Comparison of ENCODE assay signal across 8 mouse cellular contexts in the genomic region with DNA sequence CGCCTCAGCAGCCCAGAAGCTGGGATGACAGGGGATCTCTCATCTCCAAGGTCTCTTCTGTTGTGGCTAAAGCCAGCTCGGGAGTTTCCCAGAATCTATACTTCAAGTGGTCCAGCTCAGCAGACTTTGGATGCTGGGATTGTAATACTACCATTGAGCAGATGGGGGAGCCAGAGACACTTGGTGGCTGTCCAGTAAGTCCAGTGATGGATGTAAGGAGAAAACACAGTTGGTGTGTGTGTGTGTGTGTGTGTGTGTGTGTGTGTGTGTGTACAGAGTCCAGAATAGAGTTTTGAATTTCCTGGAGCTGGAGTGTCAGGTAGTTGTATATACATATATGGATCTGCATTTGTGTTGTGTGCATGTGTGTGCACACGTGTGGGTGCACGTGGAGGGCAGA. TPM values are rescaled to one million over a fixed set of nuclear protein-coding genes. Genes with fewer than 3 reads are reported as not detected.
A peak's percentile ranks its signal among the peaks of the same experiment; 100 is the strongest.
DNase-seq lines count a peak whose midpoint lies in the region; TF ChIP-seq lines count a peak whose summit lies in the region.
"Had no signal": no experiment of that assay in that cellular context is flagged by ENCODE, and none has a peak within 500 bp of the region (broad histone marks: within the 10 kb centered on the region; RNA-seq: fewer than 3 reads in every experiment).

No protein-coding gene starts in this region.

- in situ Hi-C loops in CH12.LX (cut with MboI; ENCODE audit: low pct_ligation_motif_present, low pct_unique_long_range_greater_than_20kb, low sequenced_read_pairs), result loop anchor here (25.0 kb wide), 1 partner anchor 156 kb away; a partner anchor contains a TSS

- intact Hi-C loops in heart, postnatal 14 days (cut with DNase I), result loop anchor here (1.0 kb wide), 1 partner anchor 169 kb away; no protein-coding TSS in a partner anchor

- H3K27me3 ChIP-seq in CH12.LX (replicated peaks), result peaks cover 93% of the 10 kb centered on the region
- H3K27me3 ChIP-seq in small intestine, adult 2 months (ENCODE audit: control insufficient read depth, insufficient read depth, low read length), result no peaks in the 10 kb centered on the region; the same call in 1 of the 2 replicates
- H3K27me3 ChIP-seq: midbrain, embryonic 12.5 days had no signal

- no peak overlapping the region for H3K4me2 ChIP-seq in CH12.LX (ENCODE audit: insufficient read depth, low read depth, poor library complexity, severe bottlenecking)
- H3K4me2 ChIP-seq: midbrain, embryonic 12.5 days had no signal

- no peaks in the 10 kb centered on the region for H3K79me2 ChIP-seq in CH12.LX (replicated peaks; ENCODE audit: control insufficient read depth, extremely low read depth, insufficient read depth, poor library complexity, severe bottlenecking)

- TF ChIP-seq EP300 in CH12.LX (IDR thresholded peaks at IDR 0.05; ENCODE audit: low read length), result no peak

- no peak overlapping the region for H3K9ac ChIP-seq in CH12.LX (ENCODE audit: insufficient read depth, low read depth)
- H3K9ac ChIP-seq: midbrain, embryonic 12.5 days had no signal

- H3K4me1 ChIP-seq in CH12.LX (ENCODE audit: control insufficient read depth in 1 of 2, insufficient read depth in 2 of 2), result peaks cover 6 to 15% of the 10 kb centered on the region in 2 experiments
- H3K4me1 ChIP-seq in small intestine, adult 2 months (ENCODE audit: control insufficient read depth, insufficient read depth, insufficient read length, low read length), result no peaks in the 10 kb centered on the region
- H3K4me1 ChIP-seq: midbrain, embryonic 12.5 days had no signal

- TF ChIP-seq CTCF in CH12.LX (conservative IDR thresholded peaks at IDR 0.05 in 1 of 2, IDR thresholded peaks at IDR 0.05 in 1 of 2; ENCODE audit: low read depth in 2 of 2, low read length in 2 of 2), result peak in 1 of 2 experiments; percentile 88; a peak in 3 of 4 replicates
- peak; percentile 37; the same call in 1 of the 2 replicates for TF ChIP-seq CTCF in small intestine, adult 2 months (IDR thresholded peaks at IDR 0.05; ENCODE audit: extremely low read depth, insufficient read length, insufficient replicate concordance, low read depth, low read length)

- no peak for TF ChIP-seq POLR2A in CH12.LX (IDR thresholded peaks at IDR 0.05; ENCODE audit: low read depth, low read length)
- TF ChIP-seq POLR2A in small intestine, adult 2 months (IDR thresholded peaks at IDR 0.05; ENCODE audit: low read depth, low read length), result no peak

- TF ChIP-seq RAD21 in CH12.LX (IDR thresholded peaks at IDR 0.05; ENCODE audit: low read depth, low read length), result peak; percentile 81

- H3K36me3 ChIP-seq in CH12.LX (replicated peaks in 1 of 2; ENCODE audit: control insufficient read depth in 1 of 2, insufficient read depth in 1 of 2, low read length in 1 of 2), result no peaks in the 10 kb centered on the region
- no peaks in the 10 kb centered on the region for H3K36me3 ChIP-seq in small intestine, adult 2 months (ENCODE audit: control insufficient read depth, insufficient read depth, low read length)
- H3K36me3 ChIP-seq: midbrain, embryonic 12.5 days had no signal

- no peak overlapping the region for H3K27ac ChIP-seq in CH12.LX (ENCODE audit: insufficient read depth, low read depth)
- H3K27ac ChIP-seq in small intestine, adult 2 months (ENCODE audit: insufficient read depth, low read depth, low read length), result no peak overlapping the region
- H3K27ac ChIP-seq: midbrain, embryonic 12.5 days had no signal

- peak; percentile 55 for DNase-seq in CH12.LX (ENCODE audit: extremely low read depth)
- peak; percentile 59 for DNase-seq in MN1 (ENCODE audit: low spot score)
- DNase-seq in cerebellum, adult 9-11 months, result peak; percentile 63
- DNase-seq in heart, postnatal 14 days, result peak; percentile 57 to 77
- DNase-seq in layer of hippocampus, postnatal 25 days (ENCODE audit: extremely low spot score in 1 of 2, low spot score in 1 of 2), result peak; percentile 61 to 88
- peak; percentile 59 to 81 for DNase-seq in lung, postnatal 4 days

- 46% methylated on average over 4 of the region's 4 CpGs for WGBS in small intestine, adult 2 months

- H3K9me3 ChIP-seq in CH12.LX (replicated peaks; ENCODE audit: low read length), result peaks cover 5% of the 10 kb centered on the region
- H3K9me3 ChIP-seq: midbrain, embryonic 12.5 days had no signal

- dilution Hi-C loops in CH12.LX (cut with MboI; ENCODE audit: extremely low pct_ligation_motif_present, extremely low pct_unique_long_range_greater_than_20kb, low sequenced_read_pairs), result no loop called here

- H3K4me3 ChIP-seq in CH12.LX (replicated peaks in 1 of 3; ENCODE audit: low read depth in 2 of 3, low read length in 2 of 3, poor library complexity in 1 of 3), result no peak overlapping the region
- no peak overlapping the region for H3K4me3 ChIP-seq in small intestine, adult 2 months (ENCODE audit: low read depth, low read length)
- H3K4me3 ChIP-seq: midbrain, embryonic 12.5 days had no signal

TF ChIP-seq in CH12.LX, 34 proteins besides CTCF, POLR2A, EP300 and RAD21:
- TF ChIP-seq SMC3 (IDR thresholded peaks at IDR 0.05; ENCODE audit: low read depth, low read length) (peak; percentile 68), ZKSCAN1 (IDR thresholded peaks at IDR 0.05; ENCODE audit: borderline replicate concordance, low read depth, low read length) (no peak)

RNA-seq across cellular contexts. Expression of a gene that starts 32.9 kb away (rescaled TPM):
- not detected in 2 replicates for total RNA-seq in CH12.LX (2012; rRNA removed)
- total RNA-seq in CH12.LX (2014; rRNA removed), result not detected in 2 replicates
- not detected in 2 replicates for polyA plus RNA-seq in CH12.LX (2012; ENCODE audit: insufficient read length, low read depth)
- total RNA-seq in heart, postnatal 14 days (2021), result under 1 TPM in 1 of 2 experiments, not detected in 1; 0.02 TPM
- not detected for total RNA-seq in layer of hippocampus, postnatal 25 days (2021)
- 0.48 and 196 TPM in 2 replicates for polyA plus RNA-seq in small intestine, adult 2 months (2012; rRNA removed)
- polyA plus RNA-seq: midbrain, embryonic 12.5 days had no signal
